Mouse (Mus musculus): ENCODE data around the gene Fsd2.
A peak's percentile ranks its signal among the peaks of the same experiment; 100 is the strongest.

Fsd2 gene

DNA sequence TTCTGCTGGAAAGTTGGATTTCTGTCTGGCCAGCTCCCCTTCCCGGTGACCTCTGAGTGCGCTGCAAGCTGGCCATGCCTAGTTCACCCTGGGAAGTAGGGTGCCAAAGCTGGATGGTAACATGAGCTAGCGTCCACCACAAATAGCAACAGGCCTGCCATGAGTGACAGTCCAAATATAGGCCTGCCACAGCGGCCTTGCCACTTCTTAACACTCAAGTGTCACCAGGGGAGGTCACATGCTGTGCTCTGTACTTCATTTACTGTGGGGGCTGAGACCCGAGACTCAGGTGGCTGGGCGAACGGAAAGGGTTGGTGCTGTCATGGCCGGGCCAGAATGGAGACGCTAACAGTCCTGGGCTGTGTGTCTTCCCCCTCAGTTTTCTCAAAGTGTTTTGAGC, at the start of gene Fsd2:
Gene Fsd2, minus strand, starts transcription at position 53 of the 400 bp plus-strand sequence.
- no peak for DNase-seq (ENCODE audit: low read depth)

DNA sequence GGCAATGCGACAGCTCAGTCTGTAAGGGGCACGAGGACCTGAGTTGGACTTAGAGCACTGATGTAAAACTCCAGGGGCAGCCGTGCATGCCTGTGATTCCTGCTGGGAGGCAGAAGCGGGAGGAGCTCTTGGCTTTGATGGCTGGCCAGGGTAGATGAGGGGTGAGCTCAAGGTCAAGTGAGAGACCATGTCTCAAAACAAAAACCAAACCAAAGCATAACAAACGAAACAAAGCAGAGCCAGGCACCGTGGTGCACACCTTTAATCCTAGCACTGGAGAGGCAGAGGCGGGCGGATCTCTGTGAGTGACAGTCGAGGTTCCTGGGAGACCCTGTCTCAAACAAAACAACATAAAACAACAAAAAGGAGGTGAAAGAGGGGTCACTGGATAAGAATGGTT, 48.3 kb upstream of the Fsd2 start:
- DNase-seq (ENCODE audit: low read depth) = no peak

- peak; percentile 10 for DNase-seq (ENCODE audit: low read depth)
Observed at GRCm38 (mm10) chr7:81612856-81613635, 46.3 kb upstream of the Fsd2 start.

- peak; percentile 17 for DNase-seq (ENCODE audit: low read depth)
Observed at GRCm38 (mm10) chr7:81610125-81610524, 43.4 kb upstream of the Fsd2 start.

DNA sequence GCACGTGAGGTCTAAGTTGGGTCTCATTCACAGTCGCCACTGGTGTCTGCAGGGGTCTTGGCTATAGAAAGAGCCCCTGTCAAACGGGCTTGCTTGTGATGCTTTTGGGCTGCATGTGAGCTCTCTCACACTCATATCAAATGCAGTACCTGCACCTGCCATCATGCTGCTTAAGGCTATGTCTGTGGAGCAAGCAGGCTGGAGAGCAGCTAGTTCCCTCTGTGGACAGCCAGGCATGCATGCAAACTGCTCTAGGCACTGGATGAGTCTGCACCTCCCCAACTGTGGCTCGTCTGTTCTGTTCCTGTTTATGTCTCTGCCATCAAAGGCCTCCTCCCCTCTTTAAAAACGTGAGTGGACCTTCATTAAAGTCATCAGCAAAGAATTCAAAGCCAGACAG, 39.7 kb upstream of the Fsd2 start:
- no peak for DNase-seq (ENCODE audit: low read depth)

DNA sequence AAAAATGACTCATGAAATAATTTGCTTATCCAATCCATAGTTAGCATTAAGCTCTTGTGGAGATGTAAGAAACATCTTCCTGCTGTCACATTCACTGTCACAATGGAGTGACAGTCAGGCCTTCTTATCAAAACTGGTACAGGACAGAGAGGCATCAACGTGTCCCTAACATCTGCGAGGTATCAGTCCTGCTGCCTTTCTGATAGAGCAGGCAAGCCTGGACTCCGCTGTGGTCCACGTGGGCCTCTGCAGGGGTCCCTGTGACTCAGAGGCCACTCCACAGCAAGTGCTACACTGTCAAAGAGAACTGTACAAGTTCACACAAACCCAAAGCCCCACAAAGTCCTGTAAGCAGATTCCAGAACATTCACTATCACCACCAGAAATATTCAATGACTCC, 38.7 kb upstream of the Fsd2 start:
- no peak for DNase-seq (ENCODE audit: low read depth)

GRCm38 (mm10) chr7:81604991-81605390, 38.2 kb upstream of the Fsd2 start:
- no peak for DNase-seq (ENCODE audit: low read depth)

- no peak for DNase-seq (ENCODE audit: low read depth)
Observed at GRCm38 (mm10) chr7:81599379-81600280, 32.9 kb upstream of the Fsd2 start.

DNA sequence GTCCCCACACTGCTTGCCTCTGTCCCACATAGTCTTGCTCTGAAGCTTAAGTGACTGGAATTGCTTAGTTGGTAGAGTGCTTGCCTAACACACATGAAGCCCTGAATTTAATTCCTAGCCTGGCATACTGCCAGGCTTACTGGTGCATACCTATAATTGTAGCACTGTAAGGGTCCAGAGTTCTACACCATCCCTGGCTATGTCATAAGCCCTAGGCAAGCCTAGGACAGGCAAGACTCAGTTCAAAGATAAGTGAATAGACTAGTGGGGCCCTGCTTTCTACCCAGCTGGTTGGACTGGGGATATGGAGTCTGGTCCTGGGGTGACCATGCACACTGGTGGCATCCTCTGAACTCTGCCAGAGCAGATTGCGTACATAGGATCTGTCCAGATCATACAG, 30.9 kb upstream of the Fsd2 start:
- peak; percentile 18 for DNase-seq (ENCODE audit: low read depth)

GRCm38 (mm10) chr7:81596086-81596485, 29.3 kb upstream of the Fsd2 start:
- DNase-seq (ENCODE audit: low read depth) = no peak

GRCm38 (mm10) chr7:81595056-81595455, 28.3 kb upstream of the Fsd2 start:
- DNase-seq (ENCODE audit: low read depth) = no peak

DNA sequence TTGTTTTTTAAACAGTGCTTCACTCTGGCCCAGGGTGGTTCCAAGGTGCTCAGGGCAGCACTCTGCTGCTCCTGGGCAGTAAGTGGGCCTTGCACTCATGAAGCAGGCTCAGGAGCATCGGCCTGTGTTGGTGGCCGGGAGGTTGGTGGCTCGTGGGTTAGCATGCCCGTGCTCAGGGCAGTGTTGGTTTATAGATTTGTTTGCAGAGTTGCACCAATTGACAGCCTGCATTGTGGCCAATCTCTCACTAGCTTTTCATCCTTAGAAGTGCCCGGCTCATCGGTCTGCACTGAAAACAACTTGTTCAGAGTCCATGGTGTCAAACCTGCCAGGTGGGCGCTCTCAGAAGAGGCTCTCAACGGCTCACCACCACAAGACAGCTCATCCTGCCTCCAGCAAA, 26.6 kb upstream of the Fsd2 start:
- no peak for DNase-seq (ENCODE audit: low read depth)

DNA sequence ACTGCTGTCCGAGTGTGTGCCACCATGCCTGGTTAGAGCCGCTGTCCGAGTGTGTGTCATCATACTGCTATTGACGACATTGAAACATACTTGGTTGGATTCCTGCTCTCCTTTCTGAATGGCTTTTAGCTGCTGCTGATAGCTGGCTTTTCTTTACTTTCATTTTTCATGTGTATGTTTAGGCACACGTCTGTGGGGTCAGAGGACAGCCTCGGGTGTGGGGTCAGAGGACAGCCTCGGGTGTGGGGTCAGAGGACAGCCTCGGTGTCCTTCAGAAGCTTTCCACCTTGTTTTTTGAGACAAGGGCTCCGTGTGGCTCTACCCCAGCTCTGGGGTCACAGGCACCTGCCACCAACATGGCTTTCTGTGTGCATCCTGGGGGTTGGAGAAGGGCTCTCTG, 25.9 kb upstream of the Fsd2 start:
- DNase-seq (ENCODE audit: low read depth) = no peak

DNA sequence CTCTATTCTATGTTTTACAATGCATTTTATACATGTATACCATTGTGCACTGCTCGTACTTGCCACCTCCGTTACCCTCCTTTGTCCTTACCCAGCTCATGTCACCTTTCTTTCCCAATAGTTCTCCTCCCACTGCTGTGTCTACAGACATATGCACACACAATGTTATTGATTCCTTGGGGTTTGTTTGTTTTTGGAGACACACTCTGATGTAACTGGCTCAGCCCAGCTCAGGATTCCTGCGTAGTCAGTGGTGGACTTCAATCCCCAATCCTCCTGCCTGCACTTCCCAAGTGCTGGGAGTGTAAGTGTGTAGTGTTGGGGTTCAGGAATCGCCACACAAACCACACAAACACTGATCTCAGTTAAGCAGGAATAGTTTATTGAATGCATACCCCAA, 20.5 kb upstream of the Fsd2 start:
- no peak for DNase-seq (ENCODE audit: low read depth)

- DNase-seq (ENCODE audit: low read depth) = no peak
Observed at GRCm38 (mm10) chr7:81585326-81585725, 18.6 kb upstream of the Fsd2 start.

DNA sequence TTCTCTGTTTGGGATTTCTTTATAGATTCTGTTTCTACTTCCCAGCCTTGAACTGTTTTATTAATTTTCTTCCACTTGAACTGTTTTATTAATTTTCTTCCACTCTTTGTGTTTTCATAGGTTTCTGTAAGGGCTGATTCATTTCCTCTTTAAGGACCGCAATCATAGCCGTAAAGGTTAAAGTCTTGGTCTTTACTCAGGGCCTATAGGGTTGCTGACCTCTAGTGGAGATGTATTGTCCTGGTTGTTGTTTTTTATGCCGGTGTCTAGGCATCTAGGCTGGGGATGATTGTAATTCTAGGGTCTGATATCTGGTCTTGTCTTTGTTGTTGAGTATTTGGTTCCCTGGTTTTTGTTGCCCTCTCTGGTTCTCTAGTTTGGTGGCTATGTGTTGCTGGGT, 16.8 kb upstream of the Fsd2 start:
- DNase-seq (ENCODE audit: low read depth) = no peak

- no peak for DNase-seq (ENCODE audit: low read depth)
Observed at GRCm38 (mm10) chr7:81579312-81579711, 12.6 kb upstream of the Fsd2 start.

DNA sequence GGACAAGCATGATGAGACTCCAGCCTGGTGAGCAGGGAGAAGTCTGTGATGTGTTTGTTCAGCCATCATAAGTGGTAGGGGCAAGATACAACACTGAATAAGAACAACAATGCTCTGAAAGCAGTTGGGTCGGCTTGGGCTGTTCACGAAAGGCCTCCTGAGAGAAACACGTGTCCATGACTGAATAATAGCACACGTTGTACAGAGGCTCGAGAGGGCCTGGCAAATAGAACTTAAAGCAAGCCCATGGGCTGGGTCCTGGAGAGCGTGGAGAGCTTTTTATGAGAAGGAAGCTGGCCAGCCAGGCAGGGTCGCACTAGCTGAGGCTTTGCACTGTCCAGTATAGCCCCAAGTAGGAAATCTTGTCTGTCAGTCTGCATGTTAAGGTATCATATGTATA, 11.7 kb upstream of the Fsd2 start:
- DNase-seq (ENCODE audit: low read depth) = no peak

- DNase-seq (ENCODE audit: low read depth) = no peak
Observed at GRCm38 (mm10) chr7:81577872-81578271, 11.1 kb upstream of the Fsd2 start.

DNA sequence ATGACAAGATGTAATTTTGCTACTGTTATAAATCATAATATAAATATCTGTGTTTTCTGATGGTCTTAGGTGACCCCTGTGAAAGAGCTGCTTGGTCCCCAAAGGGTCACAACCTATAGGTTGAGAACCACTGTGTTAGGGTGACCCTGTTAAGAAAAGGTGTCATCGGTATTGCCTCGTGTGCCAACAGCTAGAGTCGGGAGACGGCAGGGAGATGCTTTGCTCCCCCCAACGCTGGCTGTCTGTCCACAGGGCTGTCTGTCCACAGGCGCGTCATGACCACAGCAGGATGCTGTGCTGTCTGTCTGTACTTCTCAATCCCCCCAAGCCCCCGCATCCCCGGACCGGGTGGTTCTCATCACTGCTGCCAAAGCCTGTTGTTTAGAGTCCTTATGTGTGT, 8.9 kb upstream of the Fsd2 start:
- DNase-seq (ENCODE audit: low read depth) = no peak

DNA sequence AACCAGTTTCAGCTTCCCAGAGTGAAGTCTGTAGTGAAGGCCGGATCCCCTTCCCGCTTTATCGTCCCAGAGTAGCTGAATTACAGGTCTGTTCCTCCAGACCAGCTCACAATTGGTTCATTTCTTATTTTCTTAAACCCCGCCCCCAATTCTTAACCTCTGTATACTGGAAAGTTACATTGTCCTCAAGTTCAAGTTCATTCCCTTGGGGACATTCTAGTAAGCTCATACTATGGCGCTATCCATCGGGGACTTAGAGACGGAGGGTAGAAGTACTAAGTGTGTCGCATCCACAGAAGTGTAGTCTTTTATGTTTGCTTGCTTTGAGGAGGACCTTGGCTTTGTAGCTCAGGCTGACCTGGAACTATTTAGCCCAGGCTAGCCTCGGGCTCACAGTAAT, 7.1 kb upstream of the Fsd2 start:
- DNase-seq (ENCODE audit: low read depth) = no peak

DNA sequence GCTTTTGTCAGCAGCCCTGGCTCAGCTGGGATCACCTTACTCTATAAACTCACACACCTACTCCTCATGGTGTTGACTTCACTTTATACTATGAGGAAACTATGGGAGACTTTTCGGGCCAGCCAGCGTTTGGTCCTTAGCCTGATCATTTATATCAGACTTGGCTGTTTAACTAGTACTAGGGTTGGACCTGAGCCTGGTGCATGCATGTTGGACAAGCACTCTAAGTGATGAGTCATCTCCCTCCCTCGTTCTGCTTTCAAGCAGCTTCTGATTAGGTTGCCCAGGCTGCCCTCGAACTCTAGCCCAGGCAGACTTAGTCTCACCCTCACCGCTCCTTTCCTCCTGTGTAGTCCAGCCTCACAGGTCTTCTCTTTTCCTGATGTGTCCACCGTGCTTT, 6.7 kb upstream of the Fsd2 start:
- DNase-seq (ENCODE audit: low read depth) = peak; percentile 86

- DNase-seq (ENCODE audit: low read depth) = peak; percentile 22
Observed at GRCm38 (mm10) chr7:81572610-81573268, 6.0 kb upstream of the Fsd2 start.
